Mouse (Mus musculus) brain, embryonic 14.5 days (tissue): Measurements from ENCODE around the gene Reln.

Experiments
- CTCF ChIP-seq: fragments of 200-500 bp; IDR thresholded peaks from 2 replicates; pipeline ENCODE4 v1.5.1; 2012; ENCODE audit warnings: inconsistent platforms, mild to moderate bottlenecking, moderate library complexity, borderline replicate concordance; ENCODE audit not compliant: insufficient read depth, insufficient read length; ENCODE audit errors: extremely low read depth
- POLR2A ChIP-seq: fragments of 200-500 bp; IDR thresholded peaks from 2 replicates; pipeline ENCODE4 v1.6.1; 2012; ENCODE audit warnings: mild to moderate bottlenecking, inconsistent platforms, borderline replicate concordance; ENCODE audit not compliant: poor library complexity, insufficient read depth, insufficient read length, severe bottlenecking; ENCODE audit errors: extremely low read depth

DNA sequence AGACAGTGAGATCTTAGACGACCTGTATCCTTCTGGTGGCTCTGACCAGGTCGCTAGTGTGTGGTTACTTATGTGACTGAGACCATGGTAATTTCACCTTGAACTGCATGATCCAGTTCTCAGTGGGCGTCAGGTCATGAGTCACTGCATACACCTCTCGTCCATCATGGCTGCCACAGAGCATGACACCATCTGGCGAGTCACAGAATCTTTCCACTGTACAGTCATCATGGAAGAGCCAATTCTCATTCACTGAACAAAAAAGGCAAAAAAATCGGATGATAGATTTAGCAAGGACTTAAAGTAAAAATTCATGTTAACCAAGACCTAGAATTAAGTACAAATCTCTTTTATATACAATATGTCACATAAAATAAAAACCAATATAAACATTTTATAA, 424.2 kb downstream of the Reln start:
- TF ChIP-seq CTCF (no peak), POLR2A (no peak)
